Mouse (Mus musculus) heart, adult 2 months (tissue): Measurements from ENCODE around the gene Tas2r124.

Source experiments
- CTCF ChIP-seq: fragments of 200-600 bp; IDR thresholded peaks from 2 replicates; pipeline ENCODE4 v1.8.1; 2022; ENCODE audit warnings: antibody characterized with exemption, mild to moderate bottlenecking, moderate library complexity
- POLR2A ChIP-seq: fragments of 200-500 bp; IDR thresholded peaks from 2 replicates; pipeline ENCODE4 v1.6.1; 2011; ENCODE audit warnings: mild to moderate bottlenecking, low read depth, low read length, control low read depth; ENCODE audit not compliant: insufficient read depth

- TF ChIP-seq CTCF: no peak
- no peak for TF ChIP-seq POLR2A
Observed at GRCm38 (mm10) chr6:132802518-132802917, 48.0 kb downstream of the Tas2r124 start, which contains the start of gene Tas2r117.
